8 mouse cellular contexts compared by ENCODE assay signal in the genomic region with DNA sequence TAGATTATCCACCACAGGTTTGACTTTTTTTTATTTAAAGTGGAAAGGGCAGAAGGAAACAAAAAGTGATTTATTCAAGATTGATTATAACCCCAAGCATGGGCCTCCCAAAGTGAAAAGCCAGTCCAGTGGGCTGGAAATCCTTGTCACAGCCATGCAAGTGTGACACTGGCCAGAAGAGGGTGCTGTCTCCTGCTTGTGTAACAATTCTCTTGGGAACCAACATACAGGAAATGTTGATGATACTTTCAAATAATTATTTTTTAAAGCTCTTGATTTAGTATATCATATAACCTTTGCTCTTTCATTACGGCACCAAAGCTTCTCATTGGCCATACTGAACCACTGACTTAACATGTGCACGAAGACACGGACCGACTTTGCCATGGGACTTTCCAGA. TPM values are rescaled to one million over a fixed set of nuclear protein-coding genes. Genes with fewer than 3 reads are reported as not detected.
A peak's percentile ranks its signal among the peaks of the same experiment; 100 is the strongest.
DNase-seq lines count a peak whose midpoint lies in the region; ATAC-seq and TF ChIP-seq lines count a peak whose summit lies in the region.

No protein-coding gene starts in this region.

- H3K27ac ChIP-seq in kidney, embryonic 16.5 days (ENCODE audit: low read length): no peak overlapping the region
- H3K27ac ChIP-seq in left cerebral cortex, adult 2 months: no peak overlapping the region

- ATAC-seq in kidney, embryonic 16.5 days (ENCODE audit: low FRiP score, low TSS enrichment): no peak

- intact Hi-C loops in left cerebral cortex, adult 2 months (cut with DNase I): loop anchor here (1.0 to 5.0 kb wide), 2 partner anchors 61 to 202 kb away; no protein-coding TSS in a partner anchor

- H3K9me3 ChIP-seq in kidney, embryonic 16.5 days (ENCODE audit: low read length): no peaks in the 10 kb centered on the region

- no peak overlapping the region for H3K9ac ChIP-seq in kidney, embryonic 16.5 days (replicated peaks; ENCODE audit: low read length)

- 85% methylated on average over 4 of the region's 4 CpGs for WGBS in kidney, embryonic 16.5 days

- H3K27me3 ChIP-seq in kidney, embryonic 16.5 days (ENCODE audit: insufficient read depth, low read length): no peaks in the 10 kb centered on the region

- DNase-seq in kidney, adult 18-20 months: peak; percentile 71
- DNase-seq in MEL-GATA-1-ER (ENCODE audit: extremely low read depth, low read depth): peak; percentile 44
- peak; percentile 58 to 75 for DNase-seq in cerebellum, postnatal 25 days
- DNase-seq in heart, postnatal 4 days: peak; percentile 78
- peak; percentile 66 to 81 for DNase-seq in left cerebral cortex, adult 2 months (ENCODE audit: extremely low spot score in 1 of 2, low spot score in 2 of 2)
- DNase-seq in naive thymus-derived CD4-positive, alpha-beta T cell, adult 2 months (ENCODE audit: low read depth): peak; percentile 82
- peak; percentile 71 for DNase-seq in thymus, postnatal 14 days

- no peaks in the 10 kb centered on the region for H3K36me3 ChIP-seq in kidney, embryonic 16.5 days (ENCODE audit: insufficient read depth, low read length)

- H3K4me2 ChIP-seq in kidney, embryonic 16.5 days (replicated peaks; ENCODE audit: low read depth, low read length): no peak overlapping the region

- no peaks in the 10 kb centered on the region for H3K4me1 ChIP-seq in kidney, embryonic 16.5 days (ENCODE audit: insufficient read depth, low read length)

- H3K4me3 ChIP-seq in kidney, embryonic 16.5 days (ENCODE audit: low read length): no peak overlapping the region
- no peak overlapping the region for H3K4me3 ChIP-seq in left cerebral cortex, adult 2 months

- peak; percentile 97 for TF ChIP-seq CTCF in left cerebral cortex, adult 2 months (IDR thresholded peaks at IDR 0.05)

RNA-seq across cellular contexts. Expression of gene Lgals3, which starts 32.7 kb away (rescaled TPM):
- 30.1 and 37.6 TPM in 2 replicates for polyA plus RNA-seq in kidney, embryonic 16.5 days (2015; fragmentation: Nextera tagmentation; extraction: Ambion mirVana)
- 1 to 10 TPM; 2.6 to 3.5 TPM for total RNA-seq in heart, postnatal 4 days (2021)
- total RNA-seq in left cerebral cortex, adult 2 months (2021): under 1 TPM; 0.32 to 0.33 TPM

RNA-seq across cellular contexts. Expression of gene Mapk1ip1l, which starts 36.8 kb away (rescaled TPM):
- 71.7 and 84.3 TPM in 2 replicates for polyA plus RNA-seq in kidney, embryonic 16.5 days (2015; fragmentation: Nextera tagmentation; extraction: Ambion mirVana)
- 10 to 100 TPM; 68.9 to 73.5 TPM for total RNA-seq in heart, postnatal 4 days (2021)
- total RNA-seq in left cerebral cortex, adult 2 months (2021): 10 to 100 TPM; 46.7 to 51.9 TPM

RNA-seq across cellular contexts. Expression of gene Socs4, which starts 58.1 kb away (rescaled TPM):
- 3.4 and 3.5 TPM in 2 replicates for polyA plus RNA-seq in kidney, embryonic 16.5 days (2015; fragmentation: Nextera tagmentation; extraction: Ambion mirVana)
- 10 to 100 TPM; 17.6 to 18.2 TPM for total RNA-seq in heart, postnatal 4 days (2021)
- 10 to 100 TPM; 11.7 to 14.6 TPM for total RNA-seq in left cerebral cortex, adult 2 months (2021)

RNA-seq across cellular contexts. Expression of gene Wdhd1, which starts 58.2 kb away (rescaled TPM):
- polyA plus RNA-seq in kidney, embryonic 16.5 days (2015; fragmentation: Nextera tagmentation; extraction: Ambion mirVana): 26.5 and 32.3 TPM in 2 replicates
- total RNA-seq in heart, postnatal 4 days (2021): 10 to 100 TPM; 11.4 to 13.1 TPM
- total RNA-seq in left cerebral cortex, adult 2 months (2021): 1 to 10 TPM; 4.9 to 6.8 TPM
